8 mouse cellular contexts compared by ENCODE assay signal in the genomic region with DNA sequence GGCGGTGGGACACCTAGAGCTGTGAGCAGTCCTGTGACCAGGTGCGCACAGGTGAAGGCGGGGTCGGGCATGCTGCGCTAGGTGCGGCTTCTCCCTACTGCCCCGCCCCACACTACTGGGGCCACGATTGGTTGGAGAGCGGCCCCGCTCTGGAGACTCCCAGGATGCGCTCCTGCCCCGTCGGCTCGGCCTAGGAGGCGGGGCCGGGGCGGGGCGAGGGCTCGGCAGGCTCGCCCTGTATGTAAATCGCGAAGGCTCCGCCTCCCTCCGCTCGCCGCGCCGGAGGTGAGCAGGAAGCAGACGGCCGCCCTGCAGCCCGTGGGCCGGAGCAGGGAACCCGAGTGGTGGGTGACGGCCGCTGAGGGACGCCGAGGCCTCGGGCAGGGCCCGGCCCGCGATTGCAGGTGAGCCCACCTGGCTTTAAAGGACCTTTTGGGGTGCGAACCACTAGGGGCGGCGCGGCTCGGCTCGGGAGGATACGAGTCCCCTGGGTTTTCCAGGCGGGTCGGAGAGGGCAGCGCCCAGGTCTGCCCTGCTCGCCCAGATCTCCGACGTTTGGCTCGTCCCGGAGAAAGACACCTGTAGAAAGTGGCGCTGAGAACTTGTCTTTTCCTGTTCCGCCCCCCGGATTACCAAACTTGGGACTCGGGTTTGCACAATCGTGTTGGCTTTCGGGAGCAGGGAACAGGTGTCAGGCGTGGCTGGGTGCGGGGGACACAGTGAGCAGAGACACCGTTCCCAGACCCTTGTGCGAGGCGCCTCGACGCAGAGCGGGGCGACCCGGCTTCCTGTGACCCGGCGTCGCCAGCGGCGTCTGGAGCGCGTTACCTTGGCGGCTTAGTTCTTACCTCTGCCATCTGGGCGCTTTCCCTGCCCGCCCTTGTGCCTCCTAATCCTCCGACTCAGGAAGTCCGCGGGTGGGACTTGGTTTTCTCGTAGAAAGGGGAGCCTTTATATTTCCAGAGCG. TPM values are rescaled to one million over a fixed set of nuclear protein-coding genes. Genes with fewer than 3 reads are reported as not detected.
DNase-seq lines count a peak whose midpoint lies in the region; ATAC-seq and TF ChIP-seq lines count a peak whose summit lies in the region.

Gene Llgl2, plus strand, starts transcription at position 276 of the 967 bp plus-strand sequence.

- peaks cover 9% of the 10 kb centered on the region for H3K79me2 ChIP-seq in MEL (ENCODE audit: control insufficient read depth, insufficient read depth, low read length, poor library complexity)

- peak within 1 kb of the TSS; percentile 90 for H3K4me2 ChIP-seq in forebrain, embryonic 12.5 days

- TF ChIP-seq EP300 in MEL (IDR thresholded peaks at IDR 0.05; ENCODE audit: low read depth in 1 of 2, low read length in 2 of 2): no peak

- TF ChIP-seq RAD21 in MEL (IDR thresholded peaks at IDR 0.05; ENCODE audit: low read depth, low read length): no peak

- no peaks in the 10 kb centered on the region for H3K9me3 ChIP-seq in MEL (replicated peaks; ENCODE audit: insufficient read depth, low read length)
- H3K9me3 ChIP-seq in forebrain, embryonic 12.5 days: no peaks in the 10 kb centered on the region

- peak; percentile 92 for ATAC-seq in forebrain, embryonic 12.5 days (ENCODE audit: low FRiP score)
- peak; percentile 98 for ATAC-seq in megakaryocyte, adult 5-6 weeks (ENCODE audit: poor library complexity, severe bottlenecking)

- H3K9ac ChIP-seq in MEL (ENCODE audit: control insufficient read depth, low read depth, low read length, poor library complexity, severe bottlenecking): peak within 1 kb of the TSS; percentile 82
- peak within 1 kb of the TSS; percentile 55 for H3K9ac ChIP-seq in forebrain, embryonic 12.5 days

- peak within 1 kb of the TSS; percentile 80 to 96 for H3K4me3 ChIP-seq in MEL (ENCODE audit: control insufficient read depth in 1 of 2, insufficient read depth in 1 of 2, low read depth in 2 of 2, low read length in 2 of 2)
- peak within 1 kb of the TSS; percentile 64 for H3K4me3 ChIP-seq in forebrain, embryonic 12.5 days (replicated peaks)

- intact Hi-C loops in heart, postnatal 36 days (cut with DNase I): loop anchor here (2.0 kb wide), 2 partner anchors 35 to 101 kb away; partner anchors contain the start of gene Myo15b

- peak; percentile 88 for TF ChIP-seq POLR2A in MEL (IDR thresholded peaks at IDR 0.05; ENCODE audit: control insufficient read depth in 1 of 2, insufficient read depth in 1 of 2, low read depth in 1 of 2, low read length in 2 of 2, poor library complexity in 1 of 2)

- H3K36me3 ChIP-seq in MEL (ENCODE audit: control insufficient read depth in 1 of 2, insufficient read depth in 2 of 2, low read length in 2 of 2): peaks cover 0 to 4% of the 10 kb centered on the region in 2 experiments; a peak in 1 of 4 replicates
- peaks cover 34% of the 10 kb centered on the region for H3K36me3 ChIP-seq in forebrain, embryonic 12.5 days (replicated peaks)

- under 1% methylated on average over 80 of the region's 87 CpGs for WGBS in forebrain, embryonic 12.5 days

- DNase-seq in MEL (ENCODE audit: low read depth, low spot score): peak; percentile 96
- peak; percentile 87 for DNase-seq in c-Kit-positive CD71-positive TER-119-positive erythroid progenitor cells, embryonic 14.5 days (ENCODE audit: low spot score)
- peak; percentile 84 to 86 for DNase-seq in heart, postnatal 36 days
- peak; percentile 76 for DNase-seq in layer of hippocampus, adult 9-11 months
- peak; percentile 68 for DNase-seq in right cerebral cortex, adult 18-20 months
- DNase-seq in urinary bladder, adult 2 months (ENCODE audit: low spot score): peak; percentile 86

- H3K27ac ChIP-seq in MEL (ENCODE audit: control insufficient read depth, low read depth, low read length): 0 out of 2 replicates have a peak within 1 kb of the TSS, but pooled peaks have one; percentile 11
- H3K27ac ChIP-seq in forebrain, embryonic 12.5 days: no peak within 1 kb of the TSS

- peaks cover 0 to 14% of the 10 kb centered on the region in 2 experiments; a peak in 3 of 4 replicates for H3K4me1 ChIP-seq in MEL (ENCODE audit: control insufficient read depth in 1 of 2, insufficient read depth in 2 of 2, low read length in 2 of 2)
- H3K4me1 ChIP-seq in forebrain, embryonic 12.5 days: peaks cover 18% of the 10 kb centered on the region

- H3K27me3 ChIP-seq in MEL (ENCODE audit: control insufficient read depth in 1 of 2, insufficient read depth in 2 of 2, low read length in 2 of 2): no peaks in the 10 kb centered on the region
- H3K27me3 ChIP-seq in forebrain, embryonic 12.5 days: peaks cover 68% of the 10 kb centered on the region

- TF ChIP-seq CTCF in MEL (IDR thresholded peaks at IDR 0.05 in 2 of 3, conservative IDR thresholded peaks at IDR 0.05 in 1 of 3; ENCODE audit: control insufficient read depth in 1 of 3, insufficient read depth in 1 of 3, low read depth in 2 of 3, low read length in 3 of 3, poor library complexity in 1 of 3, severe bottlenecking in 1 of 3): no peak

TF ChIP-seq in MEL, 35 proteins besides CTCF, POLR2A, EP300 and RAD21:
- peak; percentile 22; the same call in 1 of the 2 replicates for TF ChIP-seq MAX (IDR thresholded peaks at IDR 0.05; ENCODE audit: low read length)
- no peak for TF ChIP-seq USF2 (IDR thresholded peaks at IDR 0.05; ENCODE audit: borderline replicate concordance in 1 of 2, insufficient read depth in 1 of 2, low read depth in 1 of 2, low read length in 2 of 2)
- TF ChIP-seq MXI1 (IDR thresholded peaks at IDR 0.05; ENCODE audit: low read depth, low read length): peak; percentile 67
- peak; percentile 95 for TF ChIP-seq NELFE (IDR thresholded peaks at IDR 0.05; ENCODE audit: low read depth, low read length)
- TF ChIP-seq RCOR1 (IDR thresholded peaks at IDR 0.05; ENCODE audit: low read depth, low read length): 0 out of 2 replicates have a peak, but pooled peaks have one; percentile 28
- peak; percentile 74; the same call in 1 of the 2 replicates for TF ChIP-seq POLR2AphosphoS2 (IDR thresholded peaks at IDR 0.05; ENCODE audit: low read length)
- TF ChIP-seq ZMIZ1 (IDR thresholded peaks at IDR 0.05; ENCODE audit: low read depth, low read length): peak; percentile 94
- no peak for TF ChIP-seq TAL1 (IDR thresholded peaks at IDR 0.05; ENCODE audit: low read length)
- peak; percentile 62; the same call in 1 of the 2 replicates for TF ChIP-seq TCF12 (IDR thresholded peaks at IDR 0.05; ENCODE audit: low read depth, low read length)
- TF ChIP-seq POLR2AphosphoS5 (IDR thresholded peaks at IDR 0.05; ENCODE audit: borderline replicate concordance, low read depth, low read length): no peak
- no peak for TF ChIP-seq ZNF384 (IDR thresholded peaks at IDR 0.05; ENCODE audit: low read depth, low read length)
- TF ChIP-seq ETS1 (IDR thresholded peaks at IDR 0.05; ENCODE audit: low read depth, low read length): peak; percentile 45; the same call in 1 of the 2 replicates
- peak; percentile 76 for TF ChIP-seq SIN3A (IDR thresholded peaks at IDR 0.05; ENCODE audit: low read length)
- TF ChIP-seq UBTF (IDR thresholded peaks at IDR 0.05; ENCODE audit: borderline replicate concordance, insufficient read depth, low read depth, low read length): peak; percentile 87; the same call in 1 of the 2 replicates
- TF ChIP-seq GABPA (IDR thresholded peaks at IDR 0.05; ENCODE audit: low read depth, low read length): no peak
- TF ChIP-seq TBP (IDR thresholded peaks at IDR 0.05; ENCODE audit: low read depth, low read length): peak; percentile 40; the same call in 1 of the 2 replicates
- TF ChIP-seq HCFC1 (IDR thresholded peaks at IDR 0.05; ENCODE audit: low read depth, low read length): peak; percentile 66
- peak; percentile 70 for TF ChIP-seq ELF1 (IDR thresholded peaks at IDR 0.05; ENCODE audit: low read depth, low read length)
- peak; percentile 40; the same call in 1 of the 2 replicates for TF ChIP-seq NRF1 (IDR thresholded peaks at IDR 0.05; ENCODE audit: insufficient read depth, low read depth, low read length, poor library complexity, severe bottlenecking)
- TF ChIP-seq MAZ (IDR thresholded peaks at IDR 0.05; ENCODE audit: low read depth, low read length): no peak

RNA-seq across cellular contexts. Expression of gene Llgl2, which starts in this region (rescaled TPM):
- total RNA-seq in MEL (2012; rRNA removed): 13.7 and 15.9 TPM in 2 replicates
- 10 to 100 TPM in 1 of 2 experiments, not detected in 1; 22.6 TPM for polyA plus RNA-seq in MEL (2012; ENCODE audit: insufficient read depth in 1 of 2, insufficient read length in 2 of 2, low read depth in 1 of 2, low replicate concordance in 2 of 2, missing spikeins in 1 of 2)
- 2.4 and 2.7 TPM in 2 replicates for polyA plus RNA-seq in forebrain, embryonic 12.5 days (2016; fragmentation: Nextera tagmentation; extraction: Ambion mirVana)
- total RNA-seq in heart, postnatal 36 days (2021): 10 to 100 TPM; 18.7 to 21.2 TPM
- total RNA-seq in megakaryocyte, adult 5-6 weeks (2015): 3.4 and 5.0 TPM in 2 replicates
- total RNA-seq in megakaryocyte, adult 5-6 weeks (2017): 5.2 and 6.0 TPM in 2 replicates
- 42.4 and 54.0 TPM in 2 replicates for polyA plus RNA-seq in urinary bladder, adult 2 months (2012; rRNA removed)
